Mouse (Mus musculus): ENCODE measurements around the gene Nol6. TPM values are rescaled to one million over a fixed set of nuclear protein-coding genes. Genes with fewer than 3 reads are reported as not detected.

Gene Nol6
- 53.1 TPM for polyA plus RNA-seq (2017; shearing (Covaris generic))

DNA sequence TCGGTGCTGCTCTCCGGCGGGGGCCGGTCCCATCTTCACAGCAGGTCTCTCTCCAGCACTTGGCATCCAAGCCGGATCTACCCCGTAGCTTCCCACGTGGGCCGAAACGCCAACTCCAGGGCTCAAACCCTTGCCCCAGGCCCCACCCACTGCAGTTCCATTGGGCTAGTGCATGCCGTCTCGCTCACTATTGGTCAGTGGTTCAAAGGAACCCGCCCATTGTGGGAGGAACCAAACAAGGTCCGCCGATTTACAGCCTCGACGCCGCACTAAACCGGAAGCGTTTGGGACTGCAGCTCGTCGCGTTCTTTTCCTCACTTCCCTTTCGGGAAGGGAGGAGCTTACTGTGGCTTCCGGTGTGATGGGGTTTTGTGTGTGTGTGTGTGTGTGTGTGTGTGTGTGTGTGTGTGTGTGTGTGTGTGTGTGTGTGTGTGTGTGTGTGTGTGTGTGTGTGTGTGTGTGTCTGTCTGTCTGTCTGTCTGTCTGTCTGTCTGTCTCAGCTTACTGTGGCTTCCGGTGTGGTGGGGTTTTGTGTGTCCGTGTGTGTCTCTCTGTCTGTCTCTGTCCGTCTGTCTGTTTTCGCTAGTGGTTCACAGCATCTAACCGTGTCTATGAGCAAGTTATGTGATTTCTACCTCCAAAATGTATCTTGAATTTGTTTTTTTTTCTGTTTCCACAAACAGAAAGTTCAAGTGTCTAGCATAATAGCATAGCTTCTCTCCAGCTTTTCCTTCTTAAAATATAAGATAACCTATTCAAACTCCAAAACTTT, at the start of gene Nol6:
Gene Nol6, minus strand, starts transcription at position 276 of the 772 bp plus-strand sequence.

DNA sequence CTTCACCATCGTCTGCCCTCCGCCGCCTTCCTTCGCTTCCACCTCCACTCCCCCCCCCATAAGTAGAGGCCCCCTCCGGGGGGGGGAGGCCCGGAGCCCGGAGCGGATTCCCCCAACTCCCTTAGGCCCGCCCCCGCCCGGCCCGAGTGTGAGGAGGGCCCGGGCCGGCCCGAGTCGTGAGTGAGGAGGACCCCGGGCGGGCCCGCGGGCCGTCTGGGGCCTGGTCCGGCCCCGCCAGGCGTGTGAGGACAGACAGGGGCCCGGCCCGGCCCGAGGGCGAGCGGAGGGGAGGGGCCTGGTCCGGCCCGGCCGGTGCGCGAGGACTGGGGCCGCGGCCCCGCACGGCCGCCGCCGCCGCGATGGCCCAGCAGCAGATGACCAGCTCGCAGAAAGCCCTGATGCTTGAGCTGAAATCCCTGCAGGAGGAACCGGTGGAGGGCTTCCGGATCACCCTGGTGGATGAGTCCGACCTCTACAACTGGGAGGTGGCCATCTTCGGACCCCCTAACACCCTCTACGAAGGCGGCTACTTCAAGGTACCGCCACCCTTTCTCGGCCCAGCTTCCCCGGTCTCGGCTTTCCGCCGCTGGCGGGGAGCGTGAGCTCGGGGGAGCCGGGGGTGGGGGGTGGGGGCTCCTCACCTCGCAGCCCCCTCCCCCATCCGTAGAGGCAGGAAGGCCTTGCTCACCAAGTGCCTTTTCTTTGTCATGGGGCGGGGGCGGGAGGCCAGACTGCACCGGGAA, 11.6 kb upstream of the Nol6 start, which contains the start of gene Ube2r2:
Gene Ube2r2, plus strand, starts transcription at position 33 of the 743 bp plus-strand sequence.

DNA sequence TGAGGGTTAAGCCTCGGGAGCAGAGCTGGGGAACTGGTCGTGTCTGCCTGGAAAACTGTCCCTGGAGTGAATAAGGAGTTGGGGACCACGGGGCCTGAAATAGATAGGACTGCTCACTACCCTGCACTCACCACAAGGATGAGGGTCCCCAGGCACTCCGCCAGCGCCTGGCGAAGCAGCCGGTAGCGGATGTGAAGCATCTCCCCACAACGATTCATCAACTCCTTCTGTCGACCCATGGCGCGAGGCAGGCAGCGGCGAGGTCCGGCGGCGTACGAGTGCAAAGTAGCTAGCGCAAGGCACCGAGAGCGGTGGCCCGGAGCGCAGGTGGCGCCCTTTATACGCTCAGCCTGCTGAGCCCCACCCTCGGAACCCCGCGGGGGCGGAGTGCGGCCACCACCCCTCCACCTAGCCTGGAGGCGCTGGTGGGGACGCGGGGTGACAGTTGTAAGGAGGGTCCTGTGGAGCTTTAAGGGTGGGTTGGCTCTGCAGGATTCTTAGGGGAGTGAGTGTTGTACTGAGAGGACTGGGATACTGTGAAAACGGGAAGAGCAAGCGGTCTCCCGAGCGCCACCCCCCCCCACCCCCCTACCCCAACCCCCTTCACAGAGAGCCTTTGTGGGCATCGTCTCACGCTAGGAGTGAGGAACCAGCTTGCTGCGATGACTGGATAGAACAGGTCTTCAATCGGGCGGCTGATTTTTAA, 26.2 kb downstream of the Nol6 start, which contains the start of gene Aqp3:
Gene Aqp3, minus strand, starts transcription at position 313 of the 706 bp plus-strand sequence.

Other genes starting within 250 kb of the Nol6 start
- not detected for gene Spink4, start 204.4 kb downstream of the Nol6 start, polyA plus RNA-seq (2017; shearing (Covaris generic))
- 207 TPM for gene Bag1, start 176.2 kb downstream of the Nol6 start, polyA plus RNA-seq (2017; shearing (Covaris generic))
- gene Chmp5, start 176.0 kb downstream of the Nol6 start, polyA plus RNA-seq (2017; shearing (Covaris generic)): 85.2 TPM
- 110 TPM for gene Nfx1, start 153.5 kb downstream of the Nol6 start, polyA plus RNA-seq (2017; shearing (Covaris generic))
- gene Aqp7, start 76.3 kb downstream of the Nol6 start, polyA plus RNA-seq (2017; shearing (Covaris generic)): 0.11 TPM
- 14.7 TPM for gene Aqp3, start 26.3 kb downstream of the Nol6 start, polyA plus RNA-seq (2017; shearing (Covaris generic))
- 158 TPM for gene Ube2r2, start 11.3 kb upstream of the Nol6 start, polyA plus RNA-seq (2017; shearing (Covaris generic))
- 57.5 TPM for gene Ubap2, start 150.7 kb upstream of the Nol6 start, polyA plus RNA-seq (2017; shearing (Covaris generic))
- 64.0 TPM for gene Dcaf12, start 190.4 kb upstream of the Nol6 start, polyA plus RNA-seq (2017; shearing (Covaris generic))
- 74.4 TPM for gene Ubap1, start 224.5 kb upstream of the Nol6 start, polyA plus RNA-seq (2017; shearing (Covaris generic))

Measured in CD4-positive, CD25-positive, alpha-beta regulatory T cell (primary cell).